Mouse (Mus musculus) 3134 (cell line): ENCODE measurements around the gene Stxbp5l.
"Not testable (repeated sequence)": the region's sequence is repeated elsewhere in the genome, so short reads cannot be mapped to it uniquely, and the experiment has no call there.

Experiments
- DNase-seq: peaks from one replicate; pipeline ENCODE4 v3.0.0-alpha.2; 2011; ENCODE audit warnings: low spot score; ENCODE audit not compliant: insufficient read length; ENCODE audit errors: extremely low read depth

Gene Stxbp5l

GRCm38 (mm10) chr16:37292593-37292992 is 92.2 kb downstream of the Stxbp5l start:
- DNase-seq: no peak

- no peak for DNase-seq
Observed at GRCm38 (mm10) chr16:37280206-37280605, 104.6 kb downstream of the Stxbp5l start.

DNA sequence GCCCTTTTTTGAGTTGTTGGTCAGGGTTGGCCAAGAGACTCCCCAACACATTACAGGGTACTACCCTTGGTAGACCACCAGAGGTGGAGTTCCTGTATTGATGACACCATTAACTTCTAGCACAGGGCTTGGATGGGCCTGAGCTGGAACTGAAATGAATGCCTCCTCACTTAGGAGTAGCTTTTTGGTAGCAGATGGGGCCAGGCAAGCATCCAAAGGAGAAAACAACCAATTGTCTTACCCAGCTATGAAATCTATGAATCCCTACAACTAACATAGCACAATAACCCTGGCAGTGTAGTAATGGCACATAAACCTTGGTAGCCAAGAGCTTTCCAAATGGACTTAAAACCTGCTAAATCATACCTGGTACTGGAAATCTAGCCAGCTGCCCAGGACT is 111.1 kb downstream of the Stxbp5l start:
- DNase-seq: no peak

GRCm38 (mm10) chr16:37261678-37262077 is 123.1 kb downstream of the Stxbp5l start:
- no peak for DNase-seq

DNA sequence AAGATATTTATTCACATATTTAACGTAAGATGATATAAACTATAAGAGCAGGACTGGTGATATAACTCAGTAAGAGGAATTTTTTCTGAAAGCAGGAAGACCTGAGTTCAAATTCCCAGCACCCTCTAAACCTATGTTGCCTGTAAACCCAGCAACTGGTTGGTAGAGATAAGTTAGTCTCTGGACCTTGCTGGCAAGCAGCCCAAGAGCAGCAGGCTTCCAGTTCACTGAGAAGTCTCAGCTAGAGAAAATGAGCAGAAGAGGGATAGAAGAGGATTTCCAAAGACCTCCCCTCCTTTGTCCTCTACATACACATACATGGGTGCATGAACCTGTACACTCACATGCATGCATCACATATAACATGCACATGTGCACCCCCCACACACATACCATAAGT is 165.6 kb downstream of the Stxbp5l start:
- no peak for DNase-seq

GRCm38 (mm10) chr16:37208783-37209182 is 176.0 kb downstream of the Stxbp5l start:
- DNase-seq: no peak

DNA sequence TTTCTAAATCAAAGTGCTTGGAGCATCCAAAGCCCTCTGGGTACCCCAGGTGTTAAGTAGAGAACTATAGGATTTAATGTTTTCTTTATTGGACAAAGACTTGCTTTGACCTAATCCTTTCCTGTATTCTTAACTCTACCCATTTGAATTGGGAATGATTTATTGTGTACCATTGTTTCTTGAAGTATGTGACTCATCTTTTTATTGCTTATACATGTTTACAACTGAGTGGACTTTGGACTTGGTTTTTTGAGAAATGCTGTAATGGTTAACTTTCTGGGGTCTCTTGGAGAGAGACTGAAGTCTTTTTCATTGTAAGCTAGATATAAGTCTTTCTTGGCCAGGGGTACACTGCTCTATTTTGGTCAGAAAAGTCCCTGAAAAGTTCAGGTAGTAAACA is 190.6 kb downstream of the Stxbp5l start:
- DNase-seq: no peak

DNA sequence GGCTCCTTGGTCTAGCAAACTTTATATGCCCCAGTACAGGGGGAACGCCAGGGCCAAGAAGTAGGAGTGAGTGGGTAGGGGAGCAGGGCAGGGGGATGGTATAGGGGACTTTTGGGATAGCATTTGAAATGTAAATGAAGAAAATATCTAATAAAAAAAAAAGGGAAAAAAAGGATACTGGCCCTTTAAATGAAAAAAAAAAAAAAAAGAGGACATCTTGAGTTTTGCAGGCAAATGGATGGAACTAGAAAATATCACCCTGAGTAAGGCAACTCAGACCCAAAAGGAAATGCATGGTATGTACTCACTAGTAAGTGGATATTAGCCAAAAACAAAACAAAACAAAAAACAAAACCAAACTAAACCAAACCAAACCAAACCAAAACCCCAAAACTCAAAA is 259.6 kb downstream of the Stxbp5l start:
- not testable (repeated sequence) for DNase-seq

- peak; percentile 11 for DNase-seq
Observed at GRCm38 (mm10) chr16:37109285-37109684, 275.5 kb downstream of the Stxbp5l start.

- DNase-seq: no peak
Observed at GRCm38 (mm10) chr16:37108763-37109162, 276.0 kb downstream of the Stxbp5l start.

GRCm38 (mm10) chr16:37094169-37094833 is 290.5 kb downstream of the Stxbp5l start:
- no peak for DNase-seq

DNA sequence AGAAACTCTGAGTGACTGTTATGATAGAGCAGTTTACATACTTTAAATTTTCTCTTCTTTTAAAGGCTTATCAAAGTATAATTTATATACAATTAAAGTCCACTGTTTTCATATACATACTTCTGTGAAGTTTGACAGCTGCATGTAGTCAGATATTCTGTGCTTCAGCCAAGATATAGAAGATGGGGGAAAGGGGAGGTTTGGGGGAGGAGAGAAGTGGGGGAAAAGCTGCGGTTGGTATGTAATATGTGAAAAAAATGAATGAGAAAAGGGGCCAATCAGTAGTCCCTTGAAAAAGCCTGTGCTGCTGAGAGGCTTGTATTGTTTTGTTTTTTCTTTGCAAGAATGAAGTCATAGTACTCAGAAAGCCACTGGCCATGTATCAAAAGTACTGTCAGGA is 295.1 kb downstream of the Stxbp5l start:
- no peak for DNase-seq

- no peak for DNase-seq
Observed at GRCm38 (mm10) chr16:37072354-37072753, 312.4 kb downstream of the Stxbp5l start.
